Mouse (Mus musculus) brain, embryonic 14.5 days (tissue): ENCODE measurements at regions not wholly inside any gene's neighbourhood (a gene's known extent, or its start where the extent isn't known, plus 50 kb on each side); places are given as distances from the start of the nearest gene placed in this dataset.

Source experiments
- DNase-seq: peaks from one replicate; pipeline ENCODE4 v3.0.0-alpha.2; 2011; ENCODE audit warnings: low read depth
- CTCF ChIP-seq: fragments of 200-500 bp; IDR thresholded peaks from 2 replicates; pipeline ENCODE4 v1.5.1; 2012; ENCODE audit warnings: inconsistent platforms, mild to moderate bottlenecking, moderate library complexity, borderline replicate concordance; ENCODE audit not compliant: insufficient read depth, insufficient read length; ENCODE audit errors: extremely low read depth
- POLR2A ChIP-seq: fragments of 200-500 bp; IDR thresholded peaks from 2 replicates; pipeline ENCODE4 v1.6.1; 2012; ENCODE audit warnings: mild to moderate bottlenecking, inconsistent platforms, borderline replicate concordance; ENCODE audit not compliant: poor library complexity, insufficient read depth, insufficient read length, severe bottlenecking; ENCODE audit errors: extremely low read depth

DNA sequence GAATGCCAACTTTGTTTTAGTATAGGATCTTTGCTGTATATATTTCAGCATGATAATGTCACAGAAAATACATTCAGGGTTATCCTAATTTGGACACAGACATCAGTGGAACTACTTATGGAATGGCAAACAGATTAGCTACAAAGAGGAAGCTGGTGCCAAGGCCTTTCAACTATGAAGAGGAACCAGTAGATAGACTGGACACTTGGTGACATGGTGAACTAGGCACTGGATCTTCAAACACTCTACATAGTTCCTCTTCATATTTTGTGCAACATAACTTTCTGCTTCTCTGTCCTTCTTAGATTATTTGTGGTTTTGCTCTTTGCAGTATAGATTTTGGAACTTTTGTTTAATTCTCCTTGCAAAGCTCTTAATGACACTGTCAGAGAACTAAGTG is 85.4 kb upstream of the Lyplal1 start:
- DNase-seq, result no peak
- TF ChIP-seq POLR2A (no peak), CTCF (no peak)

- no peak for TF ChIP-seq POLR2A
- TF ChIP-seq CTCF, result no peak
- no peak for DNase-seq
Measured at GRCm38 (mm10) chr1:186198391-186198790, 81.3 kb upstream of the Lyplal1 start.

GRCm38 (mm10) chr1:186197057-186197456 is 79.9 kb upstream of the Lyplal1 start:
- no peak for DNase-seq
- TF ChIP-seq POLR2A, result no peak
- TF ChIP-seq CTCF, result no peak

DNA sequence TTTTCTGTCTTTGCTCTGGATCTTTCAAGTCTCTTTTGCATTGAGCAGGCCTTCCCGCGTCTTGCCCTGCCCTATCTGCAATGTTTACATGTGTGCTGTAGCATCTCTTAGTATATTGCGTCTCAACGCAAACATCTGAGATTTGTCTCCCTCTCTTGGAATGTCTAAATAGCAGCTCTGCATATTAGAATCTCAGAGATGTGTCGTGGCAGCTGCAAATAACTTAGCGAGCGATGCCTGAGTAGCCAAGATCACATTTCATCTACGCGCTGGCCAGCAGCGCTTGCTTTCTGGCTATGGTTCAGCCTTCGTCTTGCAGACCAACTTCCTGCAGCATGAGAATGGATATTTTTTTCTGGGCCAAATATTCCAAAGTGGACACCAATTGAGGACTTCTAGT is 72.3 kb upstream of the Lyplal1 start:
- TF ChIP-seq POLR2A (no peak), CTCF (no peak)
- DNase-seq, result peak; percentile 45

GRCm38 (mm10) chr1:186187372-186187771 is 70.3 kb upstream of the Lyplal1 start:
- DNase-seq, result peak; percentile 60
- TF ChIP-seq POLR2A, result no peak
- no peak for TF ChIP-seq CTCF

GRCm38 (mm10) chr1:186183204-186183651 is 66.1 kb upstream of the Lyplal1 start:
- no peak for TF ChIP-seq POLR2A
- no peak for TF ChIP-seq CTCF
- no peak for DNase-seq

DNA sequence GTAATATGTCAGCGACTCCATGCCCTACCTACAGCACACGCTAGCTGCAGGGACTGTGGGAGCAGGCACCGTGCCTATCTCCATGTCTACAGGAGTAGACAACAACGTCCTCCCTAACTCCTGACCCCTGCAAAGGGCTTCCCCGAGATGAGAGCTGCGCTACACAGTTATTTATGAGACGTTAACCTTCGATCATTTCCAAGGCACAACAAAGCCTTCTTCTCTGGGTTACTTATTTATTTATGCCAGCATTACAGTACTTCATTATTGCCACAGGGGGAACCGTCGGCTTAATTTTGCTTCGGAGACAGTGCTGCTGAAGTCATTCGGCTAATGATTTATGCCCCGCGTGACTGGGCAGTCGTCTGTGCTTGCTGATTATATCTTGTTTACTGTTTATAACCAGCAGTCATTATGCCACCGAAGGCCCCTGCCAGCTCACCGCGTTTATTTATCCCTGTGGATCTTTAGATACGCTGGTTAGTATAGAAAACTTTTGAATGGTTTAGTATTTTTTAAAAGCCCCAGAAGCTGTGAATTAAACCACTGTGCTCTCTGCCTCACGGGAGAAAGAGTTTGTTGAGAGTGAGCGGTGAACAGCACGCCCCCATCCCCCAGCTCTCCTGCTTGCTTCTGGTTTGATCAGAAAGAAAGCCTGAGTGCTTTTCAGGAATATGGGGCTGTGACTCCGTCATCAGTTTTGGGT is 65.5 kb upstream of the Lyplal1 start:
- TF ChIP-seq CTCF (peak; percentile 55; the same call in 1 of the 2 replicates), POLR2A (no peak)
- DNase-seq, result peak; percentile 89

DNA sequence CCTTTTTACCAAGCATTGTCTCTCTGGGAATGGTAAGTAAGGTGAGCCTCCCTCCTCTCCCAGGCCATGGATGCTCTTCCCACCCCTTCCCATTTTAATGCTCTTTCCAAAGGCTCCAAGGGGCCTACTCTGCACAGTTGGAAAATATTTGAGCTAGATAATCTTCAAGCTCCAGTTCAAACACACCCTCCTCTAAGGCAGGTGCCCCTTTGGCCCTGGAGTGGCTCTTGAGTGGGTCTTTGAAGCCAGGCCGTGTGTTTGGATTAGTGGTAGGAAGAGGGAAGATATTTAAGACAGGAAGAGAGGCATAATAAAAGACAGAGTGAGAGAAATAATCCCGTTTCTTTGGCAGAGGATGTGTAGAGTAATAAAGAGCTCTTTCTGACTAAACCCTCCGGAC is 59.9 kb upstream of the Lyplal1 start:
- TF ChIP-seq CTCF, result no peak
- no peak for TF ChIP-seq POLR2A

GRCm38 (mm10) chr1:186173472-186174014 is 56.4 kb upstream of the Lyplal1 start:
- no peak for TF ChIP-seq CTCF
- no peak for TF ChIP-seq POLR2A
- DNase-seq, result no peak

More for the DNA sequence above, 59.9 kb upstream of the Lyplal1 start:
- DNase-seq, result no peak

DNA sequence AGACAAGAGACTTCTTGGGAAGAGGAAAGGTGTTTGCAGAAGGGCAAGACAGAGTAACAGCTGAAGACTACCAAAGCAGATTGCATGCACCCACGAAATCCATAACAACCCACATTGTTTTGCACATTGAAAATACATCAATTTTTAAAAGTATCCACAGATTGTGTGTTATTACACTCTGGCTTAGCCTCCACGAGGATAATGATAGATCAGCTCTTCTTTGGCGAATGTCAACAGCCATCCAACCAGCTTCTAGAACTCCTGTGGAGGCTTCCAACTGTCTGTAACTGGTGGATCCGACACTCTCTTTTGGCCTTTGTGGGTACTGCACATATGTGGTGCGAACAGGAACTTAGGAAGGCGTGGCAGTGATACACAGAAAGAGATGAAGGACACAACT is 54.6 kb upstream of the Lyplal1 start:
- DNase-seq, result no peak
- no peak for TF ChIP-seq CTCF
- TF ChIP-seq POLR2A, result no peak
